Mouse (Mus musculus): ENCODE data around the gene Serpine3.
"Not testable (repeated sequence)": the region's sequence is repeated elsewhere in the genome, so short reads cannot be mapped to it uniquely, and the experiment has no call there.

Serpine3 gene

DNA sequence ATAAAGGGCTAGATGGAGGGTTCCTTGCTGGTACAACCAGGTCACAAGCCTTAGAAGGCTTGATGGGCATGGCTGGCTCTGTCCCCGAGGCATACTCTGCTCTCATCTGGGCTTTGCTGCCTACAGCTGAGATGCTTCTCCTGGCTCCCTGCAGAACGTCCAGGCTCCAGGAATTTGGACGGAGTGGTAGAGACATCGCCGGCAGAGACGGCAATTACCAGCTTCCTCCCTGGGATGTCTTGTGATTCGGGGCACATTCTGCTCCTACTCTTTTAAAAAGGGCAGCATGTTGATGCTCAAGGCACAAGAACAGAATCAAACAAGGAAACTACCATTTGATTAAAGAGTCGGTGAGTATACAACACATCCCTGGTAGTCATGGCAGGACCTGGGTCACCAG is at the start of gene Serpine3:
TSS of gene Serpine3 (plus strand) at position 301 of the 400 bp plus-strand sequence.
- DNase-seq: no peak

DNA sequence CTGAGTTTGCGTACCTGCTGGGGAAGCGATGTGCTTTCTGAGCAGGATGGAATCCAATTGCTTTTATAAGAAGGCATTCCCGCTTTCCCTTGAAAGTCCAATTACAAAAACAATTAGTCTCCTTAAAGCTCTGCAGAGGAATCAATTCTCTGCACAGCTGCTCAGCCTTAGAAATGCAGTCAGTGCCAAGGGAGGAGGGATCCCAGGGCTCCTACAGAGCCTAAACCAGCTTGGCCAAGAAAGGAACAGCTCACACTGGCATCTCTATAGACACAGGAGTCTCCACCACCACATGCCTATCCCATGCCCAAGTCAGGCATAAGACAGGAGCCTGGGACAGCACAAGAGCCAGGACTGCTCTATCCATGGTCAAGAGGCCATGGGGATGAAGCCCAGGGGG is 41.1 kb upstream of the Serpine3 start:
- peak; percentile 47 for DNase-seq

DNA sequence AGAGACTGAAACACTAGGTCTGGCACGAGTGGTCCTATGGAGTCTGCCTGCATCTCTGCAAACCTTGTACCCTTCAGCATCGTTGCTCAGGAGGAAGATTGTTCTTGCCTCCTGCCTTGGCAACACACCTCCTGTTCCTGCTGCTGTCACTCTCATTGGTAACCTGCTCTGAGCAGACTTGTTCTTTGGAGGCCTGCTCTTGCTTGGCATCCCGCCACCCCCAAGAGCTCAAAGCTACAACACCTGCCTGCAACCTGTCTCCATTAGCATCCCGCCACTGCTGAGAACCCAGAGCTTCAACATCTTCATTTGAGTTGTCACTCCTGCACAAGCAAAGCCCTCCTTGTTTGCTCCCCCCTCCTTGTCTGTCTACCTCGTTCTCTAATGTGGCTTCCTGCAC is 35.5 kb upstream of the Serpine3 start:
- no peak for DNase-seq

DNA sequence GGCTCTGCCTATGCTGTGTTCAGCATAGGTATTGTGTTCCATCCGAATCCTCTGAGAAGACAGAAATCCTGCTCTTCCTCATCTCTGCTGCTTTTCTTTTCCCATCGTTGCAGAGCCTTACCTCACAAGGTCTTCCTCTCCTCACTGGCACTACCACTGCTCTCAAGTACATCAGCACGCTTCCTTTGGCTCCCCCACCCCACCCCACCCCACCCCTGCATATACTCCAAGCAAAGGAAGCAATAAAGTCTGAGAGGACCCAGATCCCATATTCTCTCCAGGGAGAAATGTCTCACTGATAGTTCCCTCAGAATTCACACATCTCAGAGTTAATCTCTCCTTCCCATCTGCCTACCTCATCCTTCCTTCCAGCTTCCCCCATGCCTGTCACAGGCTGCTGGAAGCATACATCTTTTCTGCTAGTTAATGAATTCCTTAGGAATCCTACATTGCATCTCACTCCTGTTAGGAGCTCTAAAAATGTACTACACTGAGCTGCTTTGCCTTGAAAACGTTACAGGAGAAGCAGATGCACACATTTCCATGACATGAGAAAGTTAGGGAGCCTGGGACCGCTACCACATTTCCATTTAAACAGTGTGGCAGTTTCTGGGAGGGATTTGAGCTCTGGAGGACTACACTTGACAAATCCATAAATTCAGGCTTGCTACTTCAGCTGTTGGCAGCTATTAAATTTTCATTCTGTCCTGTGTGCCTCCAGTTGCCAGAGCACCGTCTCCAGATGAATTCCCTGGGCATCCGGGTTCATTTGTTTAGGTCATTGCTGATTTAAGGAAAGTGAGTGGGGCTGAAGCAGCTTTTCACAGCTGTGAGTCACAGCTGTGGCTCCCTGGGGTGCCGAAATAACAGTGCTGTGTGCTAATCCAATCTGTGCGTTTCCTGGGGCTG is 25.8 kb upstream of the Serpine3 start:
- DNase-seq: peak; percentile 34

DNA sequence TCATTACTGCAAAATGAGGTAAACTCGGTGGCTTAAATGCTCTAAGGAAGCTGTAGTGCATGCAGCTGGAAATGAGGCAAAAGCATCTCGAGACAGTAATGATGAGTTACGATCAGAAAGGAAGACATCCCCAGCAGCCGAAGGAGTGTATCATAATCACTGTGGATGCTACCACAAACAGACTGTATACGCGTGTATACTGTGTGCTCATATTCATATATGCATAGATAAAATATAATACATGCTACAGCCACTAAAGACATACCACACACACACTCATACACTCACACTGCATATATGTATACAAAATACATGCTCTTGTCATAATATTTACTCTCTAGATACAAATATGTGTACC is 25.1 kb upstream of the Serpine3 start:
- DNase-seq: no peak

DNA sequence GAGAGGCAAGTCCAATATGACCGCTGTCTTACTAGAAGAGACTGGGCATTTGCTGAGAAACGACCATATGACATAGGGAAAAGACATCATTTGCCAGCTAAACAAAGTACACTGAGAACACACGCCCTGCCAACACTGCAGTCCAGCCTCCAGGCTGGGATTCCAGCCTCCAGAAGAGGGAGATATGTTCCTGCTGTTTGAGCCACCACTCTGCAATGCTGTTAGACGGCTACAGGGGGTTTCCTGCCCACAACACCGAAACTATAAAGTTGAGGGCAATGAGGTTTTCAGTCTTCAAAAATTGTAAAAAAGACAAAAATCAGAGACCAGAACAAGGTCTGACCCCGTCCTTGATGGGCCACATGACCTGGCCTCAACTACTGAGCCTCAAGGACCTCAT is 24.4 kb upstream of the Serpine3 start:
- DNase-seq: peak; percentile 7

DNA sequence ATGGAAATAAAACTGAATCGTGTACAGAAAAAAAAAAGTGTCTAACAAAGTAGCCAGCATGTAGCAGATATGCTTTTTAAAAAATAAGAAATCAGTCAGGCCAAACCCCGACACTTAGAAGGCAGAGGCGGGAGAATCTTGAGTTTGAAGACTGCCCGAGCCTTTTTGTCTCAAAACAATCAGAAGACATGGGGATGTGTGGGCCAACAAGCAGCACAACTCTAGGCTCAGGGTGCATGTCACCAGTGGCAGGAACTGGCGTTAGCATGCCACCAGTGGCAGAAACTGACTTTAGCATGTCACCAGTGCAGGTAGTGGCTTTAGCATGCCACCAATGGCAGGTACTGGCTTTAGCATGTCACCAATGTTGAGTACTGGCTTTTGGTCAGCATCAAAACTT is 23.9 kb upstream of the Serpine3 start:
- no peak for DNase-seq

DNA sequence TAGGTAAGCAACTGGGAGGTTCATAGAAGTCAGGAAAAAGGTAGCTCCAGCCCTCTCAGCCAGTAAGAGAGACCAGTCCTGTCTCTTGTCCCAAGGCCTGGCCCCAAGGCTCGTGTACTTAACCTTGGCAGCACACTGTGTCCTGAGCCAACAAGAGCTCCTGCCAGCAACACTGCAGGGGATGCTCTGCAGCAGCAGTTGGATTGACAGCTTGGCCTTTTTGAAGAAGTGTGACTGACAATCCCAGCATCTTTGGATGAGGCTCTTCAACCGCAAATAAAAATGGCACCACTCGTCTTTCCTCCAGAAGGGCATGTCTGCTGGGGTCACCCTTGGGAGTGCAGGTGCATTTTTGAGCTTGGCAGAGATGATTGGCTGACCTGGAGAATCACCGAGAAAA is 23.1 kb upstream of the Serpine3 start:
- DNase-seq: no peak

DNA sequence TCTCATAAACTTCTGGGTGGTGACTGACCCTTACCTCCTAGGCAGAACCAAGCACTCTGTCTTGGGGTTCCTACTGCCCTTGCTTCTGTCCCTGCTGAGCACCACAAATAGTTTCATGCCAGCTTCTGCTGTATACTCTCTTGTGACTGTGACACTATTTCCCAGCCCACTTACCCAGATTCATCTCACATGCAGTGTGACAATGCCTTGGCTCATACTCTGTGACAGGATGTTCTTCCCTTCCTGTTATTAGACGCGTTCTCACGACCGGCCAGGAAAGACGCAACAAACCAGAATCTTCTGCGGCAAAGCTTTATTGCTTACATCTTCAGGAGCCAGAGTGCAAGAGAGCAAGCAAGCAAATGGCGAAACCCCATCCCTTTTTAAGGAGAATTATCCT is 21.1 kb upstream of the Serpine3 start:
- DNase-seq: not testable (repeated sequence)

DNA sequence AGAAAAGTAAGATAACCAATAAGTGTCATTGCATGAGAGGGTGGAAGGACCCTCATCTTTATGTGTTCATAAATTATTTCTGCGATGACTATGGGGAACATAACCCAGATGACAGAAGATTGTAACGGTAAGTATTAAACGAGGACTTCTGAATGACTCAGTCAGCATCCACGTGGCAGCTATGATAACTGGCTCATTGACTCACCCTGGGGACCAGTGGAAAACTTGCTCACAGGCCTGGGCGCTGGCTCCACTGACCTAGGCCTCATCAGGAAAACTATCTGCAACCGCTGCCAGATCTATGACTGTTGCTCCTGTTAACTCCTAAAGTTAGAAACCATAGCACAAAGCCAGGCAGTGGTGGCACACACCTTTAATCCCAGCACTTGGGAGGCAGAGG is 15.1 kb upstream of the Serpine3 start:
- no peak for DNase-seq

DNA sequence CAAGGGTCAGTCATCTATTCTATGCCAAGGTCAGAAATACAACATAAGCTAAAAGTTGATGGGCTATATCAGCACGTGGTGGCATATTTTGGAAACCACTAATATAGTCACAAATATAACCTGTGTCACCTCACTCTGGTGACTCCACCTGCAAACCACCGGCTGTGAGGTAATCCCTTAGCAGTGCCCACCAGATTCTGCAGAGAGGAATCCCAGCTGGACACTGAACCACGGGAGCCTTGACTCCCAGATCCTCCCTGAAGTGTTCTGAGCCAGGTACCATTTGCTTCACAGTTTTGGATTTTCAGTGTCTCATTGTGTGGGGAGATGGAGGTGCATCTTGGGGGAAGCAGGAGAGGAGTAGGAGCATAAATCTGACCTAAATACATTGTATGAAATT is 13.1 kb upstream of the Serpine3 start:
- DNase-seq: no peak

DNA sequence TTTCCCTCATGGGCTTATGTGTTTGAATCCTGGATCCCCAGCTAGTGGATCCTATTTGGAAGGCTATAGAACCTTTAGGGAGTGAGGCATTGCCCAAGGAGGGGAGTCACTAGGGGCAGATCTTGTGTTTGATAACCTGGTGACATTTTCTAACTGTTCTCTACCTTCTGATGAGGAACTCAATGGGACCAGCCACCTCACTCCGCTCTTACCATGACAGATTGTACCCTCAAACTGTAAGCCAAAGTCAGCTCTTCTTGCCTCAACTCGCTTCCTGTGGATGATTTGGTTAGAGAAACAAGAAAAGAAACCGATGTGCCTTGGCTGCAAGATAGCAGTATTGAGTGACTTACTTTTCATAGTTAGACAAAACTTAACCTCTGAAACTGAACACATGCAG is 11.7 kb upstream of the Serpine3 start:
- DNase-seq: no peak

DNA sequence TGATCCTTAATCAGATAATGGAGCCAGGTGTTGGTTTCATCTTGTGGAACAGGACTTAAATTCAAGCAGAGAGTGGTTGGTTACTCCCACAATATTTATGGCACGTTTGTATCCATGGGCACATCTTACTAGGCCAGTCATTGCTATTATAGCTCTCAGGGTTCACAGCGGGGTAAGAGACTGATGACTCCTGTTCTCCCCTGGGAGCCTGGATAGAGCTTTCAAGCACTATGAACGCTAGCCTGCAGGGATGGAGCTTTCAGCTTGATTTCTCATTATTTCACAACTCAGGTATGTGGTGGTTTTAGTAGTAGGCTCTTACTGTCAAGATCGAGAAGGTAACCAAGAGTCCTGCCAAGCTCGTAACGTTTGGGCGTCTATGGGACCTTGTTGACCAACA is 7.5 kb upstream of the Serpine3 start:
- DNase-seq: no peak

DNA sequence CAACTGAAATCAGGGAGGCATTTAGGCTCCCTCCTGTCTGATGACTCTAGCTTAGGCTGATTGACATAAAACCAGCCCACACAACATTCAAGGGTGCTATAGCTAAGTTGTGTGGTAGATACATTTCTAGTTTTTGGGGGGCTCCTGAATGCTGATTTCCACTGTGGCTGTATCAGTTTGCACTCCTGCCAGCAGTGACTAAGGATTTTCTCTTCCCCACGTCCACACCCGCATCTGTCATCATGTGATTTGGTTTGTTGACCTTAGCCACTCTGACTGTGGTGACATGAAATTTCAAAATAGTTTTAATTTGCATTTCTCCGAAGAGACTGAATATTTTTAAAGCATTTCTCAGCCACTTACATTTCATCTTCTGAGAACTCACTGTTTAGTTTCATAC is 6.0 kb upstream of the Serpine3 start:
- no peak for DNase-seq

DNA sequence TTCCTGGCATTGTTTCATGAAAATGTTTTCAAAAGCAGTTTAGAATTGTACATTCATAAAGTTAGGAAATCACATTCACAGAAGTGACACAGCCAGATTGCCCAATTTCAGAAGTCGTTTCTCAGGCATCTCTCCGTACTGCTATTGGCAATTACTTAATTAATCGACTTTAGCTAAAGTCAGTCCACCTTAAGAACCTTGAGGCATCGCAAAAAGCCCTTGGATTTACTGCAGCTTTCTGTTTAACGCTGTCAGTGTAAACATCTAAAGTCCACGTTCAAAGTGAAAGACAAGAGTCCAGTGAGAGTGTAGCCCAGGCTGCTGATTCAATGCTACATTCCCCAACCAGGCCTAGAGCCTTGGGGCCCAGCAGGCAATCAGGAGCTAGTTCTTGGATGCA is 1.1 kb upstream of the Serpine3 start:
- no peak for DNase-seq

DNA sequence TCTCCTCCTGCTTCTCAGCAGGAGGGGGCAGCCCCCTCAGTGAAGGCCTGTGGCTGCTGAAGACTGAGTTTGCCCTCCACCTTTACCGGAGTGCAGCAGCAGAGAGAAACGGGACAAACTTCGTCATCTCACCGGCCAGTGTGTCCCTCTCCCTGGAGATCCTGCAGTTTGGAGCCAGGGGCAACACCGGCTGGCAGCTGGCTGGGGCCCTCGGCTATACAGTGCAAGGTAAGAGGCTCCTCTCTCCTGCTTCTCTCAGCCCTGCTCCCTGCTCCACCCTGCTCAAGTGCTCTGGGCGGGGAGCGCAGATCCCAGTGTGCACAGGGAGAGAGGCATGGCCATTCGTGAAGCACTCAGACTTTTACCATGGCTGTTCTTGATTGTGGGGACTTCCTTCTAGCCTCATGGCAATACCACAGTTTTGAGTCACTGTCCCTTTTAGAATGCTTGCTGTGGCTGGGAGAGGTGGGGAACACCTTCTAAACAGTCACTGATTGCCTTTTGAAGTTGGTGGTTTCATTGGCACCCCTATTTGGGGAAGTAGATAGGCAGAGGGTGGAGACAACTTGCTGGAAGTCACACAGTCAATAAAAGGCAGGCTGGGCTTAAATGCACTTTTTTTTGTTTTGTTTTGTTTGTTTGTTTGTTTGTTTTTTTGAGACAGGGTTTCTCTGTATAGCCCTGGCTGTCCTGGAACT is 1.7 kb downstream of the Serpine3 start:
- DNase-seq: no peak

DNA sequence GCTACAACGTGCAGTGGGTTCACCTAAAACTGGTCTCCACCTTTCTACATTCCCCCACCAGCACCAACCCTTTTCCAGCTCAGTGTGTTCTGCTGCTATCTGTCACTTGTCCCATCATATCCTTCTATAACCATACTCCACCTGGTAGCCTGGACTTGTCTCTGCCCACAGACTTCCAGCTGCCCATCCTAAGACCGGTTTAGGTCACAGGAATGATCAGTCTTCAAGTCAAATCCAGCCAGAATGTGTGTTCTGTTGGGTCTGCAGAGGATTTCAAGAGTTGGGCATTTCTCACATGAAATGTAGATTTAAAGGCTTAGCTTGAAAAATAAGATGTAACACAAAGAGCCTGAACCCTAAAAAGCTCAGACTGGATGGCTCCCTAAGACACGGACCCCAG is 10.2 kb downstream of the Serpine3 start:
- DNase-seq: no peak

DNA sequence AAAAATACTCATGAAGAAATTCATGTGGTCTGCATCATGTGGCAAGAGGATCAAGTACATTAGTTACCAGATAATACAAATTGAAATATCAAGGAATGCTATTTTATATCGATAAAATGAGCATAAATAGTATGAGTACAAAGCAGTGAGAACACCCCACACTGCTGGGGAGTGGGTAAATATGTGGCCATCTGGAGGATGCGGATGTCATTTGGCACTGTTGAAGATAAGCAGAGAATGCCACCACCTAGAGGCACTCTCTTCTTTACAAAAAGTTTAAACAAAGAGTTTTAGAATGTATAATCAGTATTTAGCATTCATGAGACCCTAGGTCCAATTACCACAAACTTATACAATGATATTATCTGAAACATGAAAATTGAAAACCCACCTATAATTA is 54.7 kb downstream of the Serpine3 start:
- no peak for DNase-seq

DNA sequence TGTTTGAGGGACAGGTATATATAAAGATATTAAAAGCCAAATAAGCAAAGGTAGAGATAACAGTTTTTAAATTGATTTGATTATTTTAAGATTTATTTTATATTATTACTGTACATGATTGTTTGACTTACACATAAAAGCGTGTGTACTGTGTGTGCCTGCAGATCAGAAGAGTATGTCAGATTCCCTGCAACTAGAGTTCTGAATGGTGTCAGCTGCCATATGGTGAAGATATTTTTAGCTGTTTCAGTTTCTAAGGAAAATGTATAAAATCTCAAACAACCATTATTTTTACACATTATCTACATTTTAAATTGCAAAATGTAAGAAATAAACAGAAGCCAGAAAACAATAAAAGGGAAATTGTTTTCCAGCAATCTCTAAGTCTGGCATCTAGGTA is 58.2 kb downstream of the Serpine3 start:
- DNase-seq: no peak

DNA sequence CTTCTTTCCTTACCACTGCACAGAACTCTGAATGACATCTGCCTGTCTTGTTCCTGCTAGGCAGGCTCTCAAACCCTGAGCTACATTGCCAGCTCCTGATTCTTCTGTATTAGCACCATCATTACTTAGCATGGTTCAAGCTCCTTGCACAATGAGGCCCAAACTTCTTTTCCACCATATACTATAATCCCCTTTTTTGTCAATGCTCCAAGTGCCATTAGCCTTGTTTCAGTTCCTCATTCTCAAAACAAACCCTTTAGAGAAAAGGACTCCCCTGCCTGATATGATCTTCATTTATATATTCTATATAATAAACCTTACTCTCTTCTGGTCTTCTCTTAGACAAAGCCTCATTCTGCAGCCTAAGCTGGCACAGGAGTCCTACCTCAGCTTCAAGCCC is 61.1 kb downstream of the Serpine3 start:
- DNase-seq: no peak

DNA sequence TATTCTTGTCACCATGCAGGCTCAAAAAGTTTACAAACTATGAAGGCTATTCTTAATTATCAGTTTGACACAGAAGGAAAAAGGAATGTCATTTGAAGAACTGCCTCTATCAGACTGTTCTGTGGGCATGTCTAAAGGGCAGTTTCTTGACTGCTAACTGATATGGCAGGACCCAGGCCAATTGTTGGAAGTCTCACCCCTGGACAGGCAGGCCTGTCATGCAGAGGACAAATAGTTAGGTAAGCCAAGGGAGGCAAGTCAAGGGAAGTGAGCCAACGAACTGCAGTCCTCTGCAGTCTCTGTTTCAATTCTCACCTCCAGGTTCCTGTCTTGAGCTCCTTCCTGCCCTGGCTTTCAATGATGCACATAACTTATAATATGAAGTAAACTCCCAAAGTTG is 68.4 kb downstream of the Serpine3 start:
- DNase-seq: no peak

DNA sequence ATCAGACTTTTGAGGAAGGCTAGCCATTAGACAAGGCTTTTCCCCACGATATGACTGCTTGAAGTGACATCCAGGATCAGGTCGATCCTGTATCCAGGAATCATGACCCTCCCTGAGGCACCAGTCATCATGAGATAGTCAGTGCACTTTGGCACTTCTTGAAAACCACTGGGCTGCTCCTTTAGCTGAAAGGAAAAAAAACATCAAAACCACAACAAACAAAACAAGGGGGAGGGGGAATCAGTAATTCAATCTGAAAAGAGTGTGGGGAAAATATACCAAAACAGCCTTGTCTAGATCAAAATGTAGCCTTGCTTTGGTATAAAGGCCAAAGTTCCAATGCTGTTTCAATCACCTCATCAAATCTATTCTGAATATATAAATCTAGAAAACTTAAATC is 70.2 kb downstream of the Serpine3 start:
- no peak for DNase-seq

DNA sequence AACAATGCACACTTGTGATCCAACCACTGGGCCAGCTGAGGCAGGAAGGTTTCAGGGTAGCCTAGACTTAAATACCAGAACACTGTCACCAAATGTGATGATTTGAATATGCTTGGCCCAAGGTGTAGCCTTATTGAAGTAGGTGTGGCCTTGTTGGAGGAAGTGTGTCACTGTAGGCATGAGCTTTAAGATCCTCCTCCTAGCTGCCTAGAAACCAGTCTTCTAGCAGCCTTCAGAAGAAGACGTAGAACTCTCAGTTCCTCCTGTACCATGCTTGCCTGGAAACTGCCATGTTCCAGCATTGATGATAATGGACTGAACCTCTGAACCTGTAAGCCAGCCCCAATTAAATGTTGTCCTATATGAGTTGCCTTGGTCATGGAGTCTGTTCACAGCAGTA is 72.2 kb downstream of the Serpine3 start:
- no peak for DNase-seq

All from right cerebral cortex, postnatal 25 days (tissue).